Mouse (Mus musculus) left cerebral cortex, adult 8-10 months (tissue): Measurements from ENCODE around the gene Ppfibp1. TPM values are rescaled to one million over a fixed set of nuclear protein-coding genes. Genes with fewer than 3 reads are reported as not detected.

Source experiments
- total RNA-seq, 4 experiments: library from RNA; stranded (reverse); gene quantifications; 2 replicates each; pipeline ENCODE4 v1.2.4; 2022

The Ppfibp1 gene
- total RNA-seq, 4 experiments from 2014 or later: 48.2 to 53.8 (median 52.5) TPM

Other genes starting within 250 kb of the Ppfibp1 start
- gene Med21, start 245.9 kb upstream of the Ppfibp1 start, total RNA-seq: 10 to 100 TPM; 37.8 to 48.1 (median 42.4) TPM
- gene Tm7sf3, start 245.7 kb upstream of the Ppfibp1 start, total RNA-seq: 10 to 100 TPM; 33.8 to 36.0 (median 34.6) TPM
- gene Stk38l, start 163.5 kb upstream of the Ppfibp1 start, total RNA-seq: 10 to 100 TPM; 23.4 to 29.2 (median 25.6) TPM
- gene Arntl2, start 92.4 kb upstream of the Ppfibp1 start, total RNA-seq: 1 to 10 TPM; 4.8 to 8.5 (median 5.6) TPM
- under 1 TPM in 1 of 4 experiments, not detected in 3; 0.73 TPM for gene Smco2, start 38.4 kb upstream of the Ppfibp1 start, total RNA-seq
- gene 1700034J05Rik, start 65.9 kb downstream of the Ppfibp1 start, total RNA-seq: not detected
- 1 to 10 TPM; 1.5 to 2.4 (median 1.9) TPM for gene Rep15, start 144.1 kb downstream of the Ppfibp1 start, total RNA-seq
- gene Mrps35, start 154.3 kb downstream of the Ppfibp1 start, total RNA-seq: 10 to 100 TPM; 34.0 to 46.9 (median 39.1) TPM
- gene Mansc4, start 198.5 kb downstream of the Ppfibp1 start, total RNA-seq: under 1 TPM in 2 of 4 experiments, not detected in 2; 0.34 to 0.58 TPM
- gene Klhl42, start 202.9 kb downstream of the Ppfibp1 start, total RNA-seq: 10 to 100 TPM; 20.1 to 23.6 (median 21.6) TPM